Mouse (Mus musculus) midbrain, embryonic 11.5 days (tissue): Measurements from ENCODE around the gene Iah1. TPM values are rescaled to one million over a fixed set of nuclear protein-coding genes. Genes with fewer than 3 reads are reported as not detected.

ENCODE experiments used
- ATAC-seq: fragments of 200-750 bp; cut with Nextera tagmentation; 2 replicates; pipeline ENCODE4 v1.8.0; 2017; ENCODE audit warnings: moderate TSS enrichment, moderate library complexity; ENCODE audit not compliant: low FRiP score
- DNase-seq: peaks from one replicate; pipeline ENCODE4 v3.0.0; 2015; ENCODE audit warnings: low spot score; ENCODE audit errors: missing footprints
- H3K27ac ChIP-seq: fragments of 300-500 bp; sonication (generic); 2 replicates; pipeline ENCODE4 v1.5.1; 2014; ENCODE audit warnings: low read depth, low read length
- H3K27me3 ChIP-seq: fragments of 300-500 bp; sonication (generic); 2 replicates; pipeline ENCODE4 v1.6.1; 2014; ENCODE audit warnings: mild to moderate bottlenecking, low read length, moderate library complexity, mixed read lengths; ENCODE audit not compliant: control insufficient read depth, insufficient read depth
- H3K36me3 ChIP-seq: fragments of 300-500 bp; sonication (generic); 2 replicates; pipeline ENCODE4 v1.6.1; 2014; ENCODE audit warnings: mild to moderate bottlenecking, low read length, moderate library complexity, mixed read lengths; ENCODE audit not compliant: control insufficient read depth, insufficient read depth
- H3K4me1 ChIP-seq: fragments of 300-500 bp; sonication (generic); 2 replicates; pipeline ENCODE4 v1.6.1; 2014; ENCODE audit warnings: low read length; ENCODE audit not compliant: control insufficient read depth, insufficient read depth
- H3K4me2 ChIP-seq: fragments of 300-500 bp; sonication (generic); 2 replicates; pipeline ENCODE4 v1.6.1; 2014; ENCODE audit warnings: mild to moderate bottlenecking, moderate library complexity
- H3K4me3 ChIP-seq: fragments of 300-500 bp; sonication (generic); 2 replicates; pipeline ENCODE4 v1.5.1; 2014; ENCODE audit warnings: low read depth, low read length
- H3K9ac ChIP-seq: fragments of 300-500 bp; sonication (generic); 2 replicates; pipeline ENCODE4 v1.6.1; 2014; ENCODE audit warnings: low read length
- H3K9me3 ChIP-seq: fragments of 300-500 bp; sonication (generic); 2 replicates; pipeline ENCODE4 v1.6.1; 2016; ENCODE audit warnings: low read length; ENCODE audit not compliant: control insufficient read depth
- WGBS: fragments of 180-500 bp; shearing (Covaris S2); extraction: QIAGEN DNeasy Blood & Tissue Kit; methylation state at CpG from one replicate; pipeline ENCODE4 v1.1.7; 2014; 5-methylcytosine and 5-hydroxymethylcytosine counted together
- polyA plus RNA-seq: library from polyadenylated mRNA; unstranded; fragments of >200 nt; fragmentation: Nextera tagmentation; extraction: Ambion mirVana; gene quantifications from 2 replicates; pipeline ENCODE4 v1.2.1, GENCODE M21; 2014

The Iah1 gene
- polyA plus RNA-seq, 1 experiment from 2014 or later = 50.8 TPM

DNA sequence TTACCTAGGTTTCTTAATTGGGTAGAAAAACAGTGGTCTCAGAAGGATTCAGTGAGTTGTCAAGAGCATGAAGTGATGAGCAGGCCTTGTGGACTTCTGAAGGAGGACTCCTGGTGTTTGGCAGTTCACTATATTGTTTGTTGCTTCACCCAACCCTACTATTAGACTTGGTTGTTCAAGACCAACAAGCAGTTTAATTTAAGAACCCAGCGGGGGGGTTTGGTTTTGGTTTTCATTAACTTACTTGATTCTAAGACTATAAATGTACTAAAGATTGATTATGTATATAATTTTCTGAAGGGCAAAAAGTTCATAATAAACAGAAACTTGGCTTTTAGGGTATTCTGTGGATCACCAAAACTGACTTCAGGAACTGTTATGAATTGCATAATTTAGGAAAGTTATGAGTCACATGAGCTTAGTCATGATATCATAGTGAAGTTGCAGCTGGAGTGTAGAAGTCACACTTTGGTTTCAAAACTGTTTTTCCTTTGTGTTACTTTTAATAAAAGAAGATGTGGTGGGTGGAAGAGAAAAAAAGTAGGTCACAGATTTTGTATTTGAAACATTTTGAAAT, 53.9 kb downstream of the Iah1 start:
- Histone ChIP-seq H3K4me2 (no peak overlapping the region), H3K36me3 (no peaks in the 10 kb centered on the region), H3K9ac (no peak overlapping the region), H3K4me3 (no peak overlapping the region), H3K27ac (no peak overlapping the region), H3K27me3 (no peaks in the 10 kb centered on the region), H3K4me1 (peaks cover 5% of the 10 kb centered on the region; the same call in 1 of the 2 replicates), H3K9me3 (no peaks in the 10 kb centered on the region)
- WGBS = 85% methylated on average over 1 of the region's 1 CpGs
- DNase-seq (peak; percentile 57), ATAC-seq (no peak)

DNA sequence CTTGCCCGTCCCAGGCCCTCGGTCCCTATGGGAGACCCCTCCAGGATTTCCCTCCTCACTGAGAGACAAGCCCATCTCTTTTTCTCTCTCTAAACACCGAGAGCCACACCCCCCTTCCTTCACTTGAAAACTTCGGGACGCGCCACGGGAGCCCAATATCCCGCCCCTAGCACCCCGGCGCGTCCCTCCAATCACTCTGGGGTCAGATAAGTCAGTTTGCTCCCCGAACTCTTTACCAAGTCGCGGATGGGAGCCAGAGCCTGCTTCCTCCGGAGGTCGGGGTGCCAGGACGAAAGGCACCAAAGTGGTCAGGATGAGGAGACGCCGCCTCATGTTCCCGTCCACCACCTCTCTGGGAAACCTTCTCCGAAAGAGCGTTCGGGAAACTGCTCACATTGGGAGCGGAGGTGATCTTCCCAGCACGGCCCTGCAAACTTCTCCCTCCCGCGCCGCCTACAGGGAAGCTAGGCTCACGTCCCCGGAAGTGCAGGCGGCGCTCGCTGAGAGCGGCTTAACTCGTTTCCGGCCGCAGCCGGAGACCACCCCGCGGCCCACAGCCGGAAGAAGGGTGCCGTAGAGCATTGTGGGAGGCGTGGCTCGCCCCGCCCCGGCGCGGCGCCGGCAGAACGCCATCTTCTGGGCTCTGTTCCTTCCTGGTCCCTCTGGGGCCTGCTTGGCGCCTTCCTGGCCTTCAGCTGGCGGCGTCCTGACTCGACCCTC, 57.1 kb downstream of the Iah1 start, which contains the start of gene Adam17:
Adam17 (minus strand) TSS at position 533 of the 720 bp plus-strand sequence.
- Histone ChIP-seq H3K27ac (peak within 1 kb of the TSS; percentile 89), H3K36me3 (no peaks in the 10 kb centered on the region), H3K4me2 (peak within 1 kb of the TSS; percentile 74), H3K9ac (peak within 1 kb of the TSS; percentile 90), H3K9me3 (no peaks in the 10 kb centered on the region), H3K4me1 (peaks cover 5% of the 10 kb centered on the region; the same call in 1 of the 2 replicates), H3K27me3 (no peaks in the 10 kb centered on the region), H3K4me3 (peak within 1 kb of the TSS; percentile 67)
- under 1% methylated on average over 55 of the region's 55 CpGs for WGBS
- ATAC-seq = peak; percentile 99
- DNase-seq = peak; percentile 98

Other genes starting within 250 kb of the Iah1 start
- gene Cpsf3, start 31.0 kb upstream of the Iah1 start, polyA plus RNA-seq = 138 and 145 TPM in 2 replicates
- 42.6 and 42.9 TPM in 2 replicates for gene Itgb1bp1, start 30.1 kb upstream of the Iah1 start, polyA plus RNA-seq
- gene Adam17, start 57.2 kb downstream of the Iah1 start, polyA plus RNA-seq = 38.8 and 39.9 TPM in 2 replicates
- 1,296 and 1,418 TPM in 2 replicates for gene Ywhaq, start 101.2 kb downstream of the Iah1 start, polyA plus RNA-seq